Mouse (Mus musculus): ENCODE data around the gene Dctn2.
A peak's percentile ranks its signal among the peaks of the same experiment; 100 is the strongest.
"Not testable (repeated sequence)": the region's sequence is repeated elsewhere in the genome, so short reads cannot be mapped to it uniquely, and the experiment has no call there.

The Dctn2 gene

GRCm38 (mm10) chr10:127312858-127313257 is 46.7 kb downstream of the Dctn2 start:
- no peak for DNase-seq (ENCODE audit: low spot score in 2 of 2)

- DNase-seq (ENCODE audit: low spot score in 2 of 2), result not testable (repeated sequence)
Observed at GRCm38 (mm10) chr10:127313516-127313915, 47.3 kb downstream of the Dctn2 start.

GRCm38 (mm10) chr10:127314950-127315349 is 48.8 kb downstream of the Dctn2 start:
- not testable (repeated sequence) for DNase-seq (ENCODE audit: low spot score in 2 of 2)

- DNase-seq (ENCODE audit: low spot score in 2 of 2), result no peak
Observed at GRCm38 (mm10) chr10:127317277-127317676, 51.1 kb downstream of the Dctn2 start.

GRCm38 (mm10) chr10:127318009-127318408 is 51.8 kb downstream of the Dctn2 start:
- no peak for DNase-seq (ENCODE audit: low spot score in 2 of 2)

GRCm38 (mm10) chr10:127319969-127320368 is 53.8 kb downstream of the Dctn2 start:
- DNase-seq (ENCODE audit: low spot score in 2 of 2), result no peak

GRCm38 (mm10) chr10:127321621-127322020 is 55.5 kb downstream of the Dctn2 start, which contains the start of gene Arhgap9:
Gene Arhgap9 (plus strand): TSS chr10:127321964.
- DNase-seq (ENCODE audit: low spot score in 2 of 2), result no peak

GRCm38 (mm10) chr10:127322178-127322577 is 56.0 kb downstream of the Dctn2 start:
- DNase-seq (ENCODE audit: low spot score in 2 of 2), result no peak

GRCm38 (mm10) chr10:127322669-127323068 is 56.5 kb downstream of the Dctn2 start:
- no peak for DNase-seq (ENCODE audit: low spot score in 2 of 2)

- no peak for DNase-seq (ENCODE audit: low spot score in 2 of 2)
Observed at GRCm38 (mm10) chr10:127323131-127323855, 57.1 kb downstream of the Dctn2 start.

- DNase-seq (ENCODE audit: low spot score in 2 of 2), result peak; percentile 62 to 73
Observed at GRCm38 (mm10) chr10:127324495-127324894, 58.3 kb downstream of the Dctn2 start.

- DNase-seq (ENCODE audit: low spot score in 2 of 2), result no peak
Observed at GRCm38 (mm10) chr10:127325454-127326016, 59.4 kb downstream of the Dctn2 start.

GRCm38 (mm10) chr10:127326017-127326801 is 60.0 kb downstream of the Dctn2 start:
- DNase-seq (ENCODE audit: low spot score in 2 of 2), result no peak

GRCm38 (mm10) chr10:127326828-127327227 is 60.7 kb downstream of the Dctn2 start:
- DNase-seq (ENCODE audit: low spot score in 2 of 2), result no peak

GRCm38 (mm10) chr10:127327461-127328145 is 61.4 kb downstream of the Dctn2 start:
- DNase-seq (ENCODE audit: low spot score in 2 of 2), result no peak

GRCm38 (mm10) chr10:127330212-127330611 is 64.0 kb downstream of the Dctn2 start:
- no peak for DNase-seq (ENCODE audit: low spot score in 2 of 2)
